19 mouse cellular contexts compared by ENCODE assay signal in the genomic region with DNA sequence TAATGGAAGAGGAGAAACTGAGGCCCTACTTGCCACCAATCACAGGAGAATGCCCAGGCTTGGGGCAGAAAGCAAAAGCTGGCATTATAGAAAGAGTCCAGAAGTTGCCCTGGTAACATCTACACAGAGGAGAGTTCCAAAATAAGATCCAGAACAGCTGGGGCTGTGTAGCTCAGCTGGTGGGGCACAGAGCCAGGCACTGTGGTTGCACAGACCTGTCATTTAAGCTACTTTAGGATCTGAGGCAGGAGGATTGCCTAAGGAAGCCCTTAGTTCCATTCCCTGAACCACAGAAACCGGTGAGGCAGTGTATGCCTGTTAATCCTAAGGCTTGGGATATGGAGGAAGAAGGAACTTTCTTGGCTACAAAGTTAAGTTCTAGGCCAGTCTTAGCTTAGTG.
A peak's percentile ranks its signal among the peaks of the same experiment; 100 is the strongest.
DNase-seq lines count a peak whose midpoint lies in the region; TF ChIP-seq lines count a peak whose summit lies in the region.
"Had no signal": no experiment of that assay in that cellular context is flagged by ENCODE, and none has a peak within 500 bp of the region (broad histone marks: within the 10 kb centered on the region; RNA-seq: fewer than 3 reads in every experiment).

No protein-coding gene starts in this region.

- peak; percentile 42 for DNase-seq in gastrocnemius, postnatal 10 days
- DNase-seq in gastrocnemius, postnatal 36 days: no peak
- DNase-seq in heart, postnatal 4 days: peak; percentile 43
- DNase-seq in heart, postnatal 25 days (ENCODE audit: low spot score): no peak
- peak; percentile 85 for DNase-seq in 3T3-L1 (ENCODE audit: low read depth, low spot score)
- DNase-seq in left cerebral cortex, adult 11 months (ENCODE audit: low spot score): no peak
- DNase-seq: adrenal gland, adult 2 months; adrenal gland, postnatal 25 days; cerebellum, adult 9-11 months; cerebellum, postnatal 36 days; gastrocnemius, adult 2 months; heart, postnatal 36 days had no signal

- no peaks in the 10 kb centered on the region for H3K36me3 ChIP-seq in myocyte (ENCODE audit: control insufficient read depth, insufficient read depth)
- H3K36me3 ChIP-seq: embryonic facial prominence, embryonic 15.5 days; G1E; heart, embryonic 13.5 days; hindbrain, embryonic 12.5 days had no signal

- H3K27me3 ChIP-seq in myocyte (ENCODE audit: control insufficient read depth, insufficient read depth, insufficient read length): no peaks in the 10 kb centered on the region
- H3K27me3 ChIP-seq: embryonic facial prominence, embryonic 15.5 days; heart, embryonic 13.5 days; hindbrain, embryonic 12.5 days had no signal

- peak overlapping the region; percentile 39 for H3K4me2 ChIP-seq in myocyte (ENCODE audit: low read depth)
- H3K4me2 ChIP-seq: embryonic facial prominence, embryonic 15.5 days; heart, embryonic 13.5 days; hindbrain, embryonic 12.5 days had no signal

- H3K79me2 ChIP-seq in myocyte (ENCODE audit: control insufficient read depth, insufficient read depth): peaks cover 61% of the 10 kb centered on the region

- TF ChIP-seq POLR2A in myocyte (IDR thresholded peaks at IDR 0.05; ENCODE audit: insufficient read length, low read depth): no peak

- H3ac ChIP-seq in myocyte (ENCODE audit: control insufficient read depth, insufficient read length): no peak overlapping the region

- intact Hi-C loops in gastrocnemius, postnatal 36 days (cut with DNase I): no loop called here
- intact Hi-C loops in heart, postnatal 25 days (cut with DNase I): no loop called here

- no peak overlapping the region for H3K4me3 ChIP-seq in myocyte
- H3K4me3 ChIP-seq: embryonic facial prominence, embryonic 15.5 days; erythroblast, embryonic 14.5 days; forebrain, embryonic 10.5 days; gastrocnemius, adult 2 months; heart, embryonic 13.5 days; hindbrain, embryonic 12.5 days had no signal

TF ChIP-seq in myocyte, 11 proteins besides CTCF, POLR2A, EP300 and RAD21:
- TF ChIP-seq TCF3 (IDR thresholded peaks at IDR 0.05; ENCODE audit: insufficient read length, low read depth) (no peak), MYOG (IDR thresholded peaks at IDR 0.05; ENCODE audit: control insufficient read depth in 1 of 3, insufficient read depth in 1 of 3, insufficient read length in 2 of 3, low read depth in 2 of 3) (peak; percentile 4 to 89 (median 76)), USF1 (IDR thresholded peaks at IDR 0.05; ENCODE audit: low read depth) (no peak), REST (IDR thresholded peaks at IDR 0.05; ENCODE audit: insufficient read depth, insufficient read length) (no peak), MAX (IDR thresholded peaks at IDR 0.05; ENCODE audit: low read depth) (no peak), TCF12 (IDR thresholded peaks at IDR 0.05; ENCODE audit: insufficient read depth, poor library complexity, severe bottlenecking) (peak; percentile 66), MYOD1 (IDR thresholded peaks at IDR 0.05; ENCODE audit: control insufficient read depth in 1 of 3, insufficient read length in 2 of 3, low read depth in 2 of 3) (peak; percentile 80 to 92 (median 81)), CEBPB (IDR thresholded peaks at IDR 0.05; ENCODE audit: insufficient read depth, poor library complexity, severe bottlenecking) (0 out of 2 replicates have a peak, but pooled peaks have one; percentile 51), POLR2AphosphoS2 (IDR thresholded peaks at IDR 0.05; ENCODE audit: insufficient read length, low read depth) (no peak), SRF (IDR thresholded peaks at IDR 0.05; ENCODE audit: control insufficient read depth, insufficient read length, low read depth) (no peak), E2F4 (IDR thresholded peaks at IDR 0.05; ENCODE audit: insufficient read depth) (no peak)

Comparison
In these comparisons a context has a peak if more than half of its experiments do, and no peak if none do; other contexts are left out.
1. DNase-seq: peak in gastrocnemius, postnatal 10 days (single experiment), heart, postnatal 4 days (single experiment) and 3T3-L1 (single experiment); none in gastrocnemius, postnatal 36 days (0 of 2), heart, postnatal 25 days (single experiment) and left cerebral cortex, adult 11 months (single experiment).